Mouse (Mus musculus) cortical plate, adult 2 months (tissue): ENCODE data around the gene Vsir. TPM values are rescaled to one million over a fixed set of nuclear protein-coding genes. Genes with fewer than 3 reads are reported as not detected.

Experiments
- H3K27ac ChIP-seq: fragments of 200-500 bp; 2 replicates; pipeline ENCODE4 v1.5.1; 2012; ENCODE audit warnings: low read length, control low read depth, inconsistent platforms; ENCODE audit not compliant: insufficient read depth
- H3K4me1 ChIP-seq: fragments of 200-500 bp; 2 replicates; pipeline ENCODE4 v1.6.1; 2011; ENCODE audit warnings: low read length; ENCODE audit not compliant: control insufficient read depth, insufficient read depth
- H3K4me3 ChIP-seq: fragments of 200-500 bp; 2 replicates; pipeline ENCODE4 v1.5.1; 2011; ENCODE audit warnings: mild to moderate bottlenecking, low read length, control low read depth; ENCODE audit not compliant: insufficient read depth
- CTCF ChIP-seq: fragments of 200-500 bp; IDR thresholded peaks from 2 replicates; pipeline ENCODE4 v1.5.1; 2011; ENCODE audit warnings: mild to moderate bottlenecking, control low read depth, low read length; ENCODE audit not compliant: insufficient read depth; ENCODE audit errors: extremely low read depth
- POLR2A ChIP-seq: fragments of 200-500 bp; IDR thresholded peaks from 2 replicates; pipeline ENCODE4 v1.6.1; 2011; ENCODE audit warnings: mild to moderate bottlenecking, low read length, control low read depth; ENCODE audit not compliant: insufficient read depth; ENCODE audit errors: extremely low read depth
- polyA plus RNA-seq: library from polyadenylated mRNA; depleted of rRNA; stranded (reverse); fragments of >200 nt; gene quantifications from 2 replicates; pipeline ENCODE4 v1.2.3, GENCODE M21; 2012

The Vsir gene
- polyA plus RNA-seq, 1 experiment = 37.6 TPM

DNA sequence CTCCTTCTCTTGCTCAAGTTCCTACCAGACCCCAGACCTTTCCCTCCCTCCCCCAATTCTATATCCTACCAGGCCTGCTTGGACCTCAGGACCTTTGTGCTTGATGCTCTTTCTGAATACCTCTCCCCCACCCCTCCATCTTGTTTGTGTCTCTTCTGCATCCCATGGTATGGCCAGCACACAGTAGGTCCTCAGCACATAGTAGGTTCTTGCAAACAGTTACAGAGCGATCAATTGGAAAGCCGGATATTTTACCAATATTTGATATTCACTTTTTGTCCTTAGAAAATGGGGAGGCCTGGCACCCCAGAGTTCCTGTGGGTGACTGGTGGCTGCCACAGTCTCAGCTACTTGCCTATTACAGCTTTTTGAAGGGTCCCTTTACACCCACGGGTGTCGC lies 11.6 kb upstream of the Vsir start:
- TF ChIP-seq POLR2A = no peak
- Histone ChIP-seq H3K27ac (no peak overlapping the region), H3K4me1 (no peaks in the 10 kb centered on the region), H3K4me3 (no peak overlapping the region)

DNA sequence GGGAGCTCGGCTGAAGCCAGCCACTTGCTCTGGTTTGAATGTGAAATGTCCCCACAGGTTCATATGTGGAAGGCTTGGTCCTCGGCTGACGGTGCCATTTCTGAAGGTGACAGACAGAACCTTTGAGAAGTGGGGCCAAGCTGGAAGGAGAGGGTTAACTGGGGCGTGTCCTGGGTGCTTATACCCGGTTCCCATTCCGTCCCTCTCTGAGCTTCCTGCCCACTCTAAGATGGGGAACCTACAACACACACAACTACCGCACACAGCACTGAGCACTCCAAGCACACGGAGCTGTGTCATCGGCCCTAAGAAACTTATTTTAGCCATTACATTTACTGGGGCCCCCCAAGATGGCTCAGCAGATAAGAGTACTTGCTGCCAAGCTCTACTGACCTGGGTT lies 5.1 kb upstream of the Vsir start:
- Histone ChIP-seq H3K27ac (no peak overlapping the region), H3K4me3 (no peak overlapping the region), H3K4me1 (no peaks in the 10 kb centered on the region)
- TF ChIP-seq POLR2A = no peak
- no peak for TF ChIP-seq CTCF

DNA sequence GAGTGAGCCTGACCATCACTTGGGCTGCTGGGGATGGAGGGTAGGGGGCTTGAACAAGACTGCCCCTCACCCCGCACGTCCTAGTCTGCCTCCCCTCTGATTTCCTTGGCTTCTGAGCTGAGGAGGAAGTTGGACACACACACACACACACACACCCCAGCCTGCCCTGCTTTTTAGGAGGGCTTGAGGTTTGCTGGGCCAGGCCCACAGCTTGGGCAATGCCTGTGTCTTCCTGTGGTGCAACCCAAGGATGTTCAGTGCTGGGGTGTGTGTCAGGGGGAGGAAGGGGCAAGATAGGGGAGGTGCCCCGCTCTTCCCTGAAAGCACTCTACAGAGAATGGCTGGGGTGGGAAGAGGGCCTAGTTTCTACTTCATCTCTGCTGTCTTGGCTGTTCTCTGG lies 2.5 kb upstream of the Vsir start:
- no peak for TF ChIP-seq CTCF
- TF ChIP-seq POLR2A = no peak
- Histone ChIP-seq H3K27ac (0 out of 2 replicates have a peak overlapping the region, but pooled peaks have one; percentile 17), H3K4me3 (no peak overlapping the region), H3K4me1 (no peaks in the 10 kb centered on the region)

DNA sequence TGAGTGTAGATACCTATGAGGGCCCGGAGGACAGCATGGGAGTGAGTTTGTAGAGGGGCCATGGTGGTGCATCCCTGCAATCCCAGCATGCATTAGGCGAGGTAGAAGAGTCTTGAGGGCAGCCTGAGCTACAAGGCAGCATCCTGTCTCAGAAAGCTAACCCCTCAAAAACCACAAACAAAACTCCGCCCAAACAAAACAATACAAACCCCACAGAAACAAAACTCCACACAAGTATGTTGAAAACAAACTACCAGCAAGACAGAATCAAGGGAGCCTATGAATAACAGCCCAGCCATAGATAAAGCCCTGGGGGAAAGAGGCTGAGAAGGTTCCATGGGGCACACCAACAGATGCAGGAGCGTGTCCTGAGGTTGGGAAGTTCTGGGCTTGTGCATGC lies 595 bp upstream of the Vsir start:
- Histone ChIP-seq H3K27ac (no peak overlapping the region), H3K4me1 (no peaks in the 10 kb centered on the region), H3K4me3 (no peak overlapping the region)
- TF ChIP-seq CTCF (no peak), POLR2A (no peak)

DNA sequence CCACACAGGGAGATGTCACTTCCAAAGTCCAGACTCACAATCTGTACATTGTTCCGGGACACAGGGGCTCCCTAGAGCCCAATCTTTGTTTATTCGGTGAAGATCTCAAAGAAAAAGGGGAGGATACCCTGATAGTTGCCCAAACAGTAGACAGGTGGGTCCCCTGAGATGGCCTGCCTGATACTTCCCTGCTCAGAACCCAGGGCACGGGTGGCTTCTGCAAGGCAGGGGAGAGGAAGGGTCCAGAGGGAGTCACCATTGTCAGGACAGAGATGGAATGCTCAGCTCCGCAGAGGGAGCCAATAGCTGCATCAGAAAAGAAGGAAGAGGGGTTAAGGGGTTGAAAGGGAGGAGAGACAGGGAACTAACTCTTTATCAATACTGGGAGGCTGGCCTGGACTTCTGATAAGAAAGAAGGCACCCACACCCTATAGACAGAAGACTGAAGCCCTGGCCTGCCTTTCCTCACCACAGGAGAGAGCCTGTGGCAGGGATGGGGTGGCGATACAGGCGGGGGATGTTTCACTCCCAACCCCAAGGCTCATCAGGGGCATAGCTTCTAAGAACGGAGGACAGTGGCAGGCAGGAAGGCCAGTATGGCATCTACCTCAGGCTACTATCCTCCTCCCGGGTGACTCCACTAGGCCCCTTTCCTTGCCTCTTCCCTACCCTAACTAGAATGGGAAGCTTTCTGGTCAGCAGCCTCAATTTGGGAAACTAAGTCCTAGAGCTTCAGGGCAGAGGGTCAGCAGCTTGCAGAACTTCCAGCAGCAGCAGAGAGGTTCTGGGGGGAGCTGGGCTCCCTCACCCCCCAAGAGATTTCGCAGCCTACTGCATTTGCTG lies 1.3 kb downstream of the Vsir start:
- Histone ChIP-seq H3K4me3 (peak overlapping the region; percentile 10), H3K4me1 (0 out of 2 replicates have a peak, but pooled peaks cover 2% of the 10 kb centered on the region), H3K27ac (peak overlapping the region; percentile 52; the same call in 1 of the 2 replicates)
- TF ChIP-seq POLR2A (no peak), CTCF (no peak)

DNA sequence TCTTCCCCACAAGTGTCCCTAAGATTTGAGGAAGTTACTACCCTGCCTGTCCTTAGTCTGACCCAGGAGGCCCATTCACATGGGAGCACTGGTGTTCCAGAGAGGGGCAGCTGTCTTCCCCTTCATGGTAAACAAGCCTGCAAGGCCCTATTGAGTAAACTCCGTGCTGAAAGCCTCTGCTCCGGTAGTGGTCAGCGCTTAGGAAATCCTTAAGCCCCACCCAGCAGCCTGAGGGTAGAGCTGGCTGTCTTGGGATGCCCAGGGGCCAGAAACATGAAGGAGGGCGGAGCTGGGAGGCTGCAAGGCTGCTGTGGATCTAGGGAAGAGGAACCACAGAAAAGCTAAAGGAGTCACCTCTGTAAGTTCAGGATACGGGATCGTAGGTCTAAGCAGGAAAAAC lies 2.4 kb downstream of the Vsir start:
- Histone ChIP-seq H3K4me3 (no peak overlapping the region), H3K4me1 (0 out of 2 replicates have a peak, but pooled peaks cover 2% of the 10 kb centered on the region), H3K27ac (peak overlapping the region; percentile 7; the same call in 1 of the 2 replicates)
- TF ChIP-seq CTCF (no peak), POLR2A (no peak)

DNA sequence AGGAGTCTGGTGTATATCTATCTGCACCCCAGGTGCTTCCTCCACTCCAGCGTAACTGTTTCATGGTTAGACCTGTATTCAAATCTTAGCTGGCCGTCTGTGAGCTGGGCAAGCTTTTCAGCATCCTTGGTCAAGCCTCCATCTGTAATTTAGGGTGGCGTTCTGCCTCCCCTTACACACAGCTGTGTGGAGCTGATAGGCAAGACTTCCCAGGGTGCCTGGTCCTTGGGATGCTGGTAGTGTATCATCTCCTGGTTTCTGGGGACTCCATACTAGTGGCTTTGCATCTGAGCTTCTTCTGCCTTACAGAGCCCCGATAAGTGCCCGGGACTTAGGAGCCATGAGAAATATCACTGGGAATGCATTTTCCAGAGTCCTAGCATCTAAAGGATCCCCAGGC lies 3.0 kb downstream of the Vsir start:
- H3K4me1 ChIP-seq = 0 out of 2 replicates have a peak, but pooled peaks cover 2% of the 10 kb centered on the region
- H3K4me3 ChIP-seq = no peak overlapping the region
- no peak overlapping the region for H3K27ac ChIP-seq
- TF ChIP-seq CTCF (no peak), POLR2A (no peak)

DNA sequence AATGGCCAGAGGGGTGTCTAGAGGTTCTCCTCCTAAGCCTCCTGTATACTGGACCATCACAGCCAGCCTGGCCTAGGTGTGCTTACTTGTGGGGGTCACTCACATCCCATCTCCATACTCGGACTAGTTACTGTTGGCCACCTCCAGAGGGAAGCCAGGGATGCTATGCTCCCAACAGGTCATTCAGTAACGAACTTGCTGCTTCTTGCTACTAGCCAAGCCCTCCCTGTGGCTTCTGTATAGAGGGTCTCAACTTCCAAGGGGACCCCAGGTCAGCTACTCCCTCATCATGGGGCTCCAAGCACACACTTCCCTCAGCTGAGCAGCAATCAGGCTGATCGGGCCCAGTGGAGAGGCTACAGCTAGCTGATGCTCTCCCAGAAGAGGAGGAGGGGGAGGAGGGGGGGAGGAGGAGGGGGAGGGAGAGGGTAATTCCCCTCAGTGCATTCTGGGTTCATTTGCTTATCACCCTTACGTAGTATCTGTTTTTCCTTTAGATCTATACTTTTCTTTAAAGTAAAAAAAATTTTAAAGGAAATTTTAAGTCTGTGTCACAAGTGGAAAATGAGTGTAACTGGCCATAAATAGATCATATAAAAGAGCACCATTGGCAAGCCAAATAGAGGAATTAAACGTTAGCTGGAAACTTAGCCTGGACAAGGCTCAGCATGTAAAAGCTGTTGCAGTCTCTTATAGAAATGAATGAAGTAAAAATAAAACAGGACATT lies 3.6 kb downstream of the Vsir start:
- TF ChIP-seq CTCF (no peak), POLR2A (no peak)
- Histone ChIP-seq H3K27ac (no peak overlapping the region), H3K4me1 (0 out of 2 replicates have a peak, but pooled peaks cover 2% of the 10 kb centered on the region), H3K4me3 (no peak overlapping the region)

DNA sequence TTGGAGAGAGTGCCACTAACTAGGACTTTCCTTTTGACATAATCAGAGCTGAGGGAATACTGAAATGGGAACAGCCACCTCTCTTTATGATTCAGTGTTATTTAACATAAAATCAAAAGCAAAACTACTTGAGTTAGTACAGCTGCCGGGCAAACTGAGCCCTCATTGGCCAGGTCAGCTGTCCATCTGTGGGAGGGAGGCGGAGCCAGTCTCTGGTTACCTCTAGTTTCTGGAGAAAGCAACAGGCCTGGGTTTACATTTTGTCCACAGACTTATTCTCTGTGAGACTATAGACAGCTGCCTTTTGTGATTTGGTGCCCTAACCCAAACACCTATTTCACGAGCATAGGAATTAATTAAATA lies 4.1 kb downstream of the Vsir start:
- Histone ChIP-seq H3K4me1 (0 out of 2 replicates have a peak, but pooled peaks cover 2% of the 10 kb centered on the region), H3K4me3 (no peak overlapping the region), H3K27ac (no peak overlapping the region; the same call in 1 of the 2 replicates)
- TF ChIP-seq CTCF (no peak), POLR2A (no peak)
